Mouse (Mus musculus) stomach, embryonic 14.5 days (tissue): ENCODE results near the gene Myo3b. TPM values are rescaled to one million over a fixed set of nuclear protein-coding genes. Genes with fewer than 3 reads are reported as not detected.

Experiments
- ATAC-seq: fragments of 200-750 bp; cut with Nextera tagmentation; 2 replicates; pipeline ENCODE4 v1.8.0; 2017; ENCODE audit warnings: low read depth, moderate TSS enrichment; ENCODE audit not compliant: insufficient number of reproducible peaks, insufficient read depth, low FRiP score
- H3K27ac ChIP-seq: fragments of 300-500 bp; sonication (generic); 2 replicates; pipeline ENCODE4 v1.5.1; 2014; ENCODE audit warnings: mild to moderate bottlenecking, low read length, moderate library complexity, mixed read lengths
- H3K27me3 ChIP-seq: fragments of 300-500 bp; sonication (generic); 2 replicates; pipeline ENCODE4 v1.6.1; 2014; ENCODE audit warnings: low read length, control low read depth, mixed read lengths; ENCODE audit not compliant: control insufficient read depth, insufficient read depth
- H3K36me3 ChIP-seq: fragments of 300-500 bp; sonication (generic); 2 replicates; pipeline ENCODE4 v1.6.1; 2014; ENCODE audit warnings: mild to moderate bottlenecking, control low read depth, low read length, moderate library complexity, mixed read lengths; ENCODE audit not compliant: control insufficient read depth, insufficient read depth
- H3K4me1 ChIP-seq: fragments of 300-500 bp; sonication (generic); 2 replicates; pipeline ENCODE4 v1.6.1; 2014; ENCODE audit warnings: low read length, control low read depth, mixed read lengths; ENCODE audit not compliant: control insufficient read depth, insufficient read depth
- H3K4me2 ChIP-seq: fragments of 300-500 bp; sonication (generic); replicated peaks from 2 replicates; pipeline ENCODE4 v1.6.1; 2014; ENCODE audit warnings: low read depth, low read length, control low read depth
- H3K4me3 ChIP-seq: fragments of 300-500 bp; sonication (generic); 2 replicates; pipeline ENCODE4 v1.5.1; 2014; ENCODE audit warnings: low read depth, low read length, control low read depth
- H3K9ac ChIP-seq: fragments of 300-500 bp; sonication (generic); replicated peaks from 2 replicates; pipeline ENCODE4 v1.6.1; 2014; ENCODE audit warnings: low read depth, mild to moderate bottlenecking, control low read depth, low read length, moderate library complexity, mixed read lengths
- H3K9me3 ChIP-seq: fragments of 300-500 bp; sonication (generic); 2 replicates; pipeline ENCODE4 v1.6.1; 2016; ENCODE audit warnings: low read depth, low read length, control low read depth; ENCODE audit not compliant: control insufficient read depth
- WGBS: fragments of 180-500 bp; shearing (Covaris S2); extraction: QIAGEN DNeasy Blood & Tissue Kit; methylation state at CpG from one replicate; pipeline ENCODE4 v1.1.7; 2014; 5-methylcytosine and 5-hydroxymethylcytosine counted together
- polyA plus RNA-seq: library from polyadenylated mRNA; unstranded; fragments of >200 nt; fragmentation: Nextera tagmentation; extraction: Ambion mirVana; gene quantifications from 2 replicates; pipeline ENCODE4 v1.2.1, GENCODE M21; 2014

The Myo3b gene
- polyA plus RNA-seq, 1 experiment from 2014 or later, result 0.43 TPM

GRCm38 (mm10) chr2:70291063-70291462 is 252.1 kb downstream of the Myo3b start:
- H3K9ac ChIP-seq, result no peak overlapping the region
- H3K4me3 ChIP-seq, result no peak overlapping the region
- no peaks in the 10 kb centered on the region for H3K36me3 ChIP-seq
- no peak for ATAC-seq
- WGBS, result 19% methylated on average over 5 of the region's 5 CpGs
- no peaks in the 10 kb centered on the region for H3K27me3 ChIP-seq
- H3K4me1 ChIP-seq, result 0 out of 2 replicates have a peak, but pooled peaks cover 3% of the 10 kb centered on the region
- no peak overlapping the region for H3K4me2 ChIP-seq
- no peaks in the 10 kb centered on the region for H3K9me3 ChIP-seq
- no peak overlapping the region for H3K27ac ChIP-seq

GRCm38 (mm10) chr2:70292776-70293175 is 253.8 kb downstream of the Myo3b start:
- no peak for ATAC-seq
- Histone ChIP-seq H3K27me3 (no peaks in the 10 kb centered on the region), H3K4me2 (no peak overlapping the region), H3K9ac (no peak overlapping the region), H3K27ac (no peak overlapping the region), H3K4me3 (no peak overlapping the region), H3K4me1 (0 out of 2 replicates have a peak, but pooled peaks cover 3% of the 10 kb centered on the region), H3K36me3 (no peaks in the 10 kb centered on the region), H3K9me3 (no peaks in the 10 kb centered on the region)
- WGBS, result 45% methylated on average over 3 of the region's 3 CpGs

GRCm38 (mm10) chr2:70302905-70303304 is 264.0 kb downstream of the Myo3b start:
- Histone ChIP-seq H3K4me3 (no peak overlapping the region), H3K4me1 (no peaks in the 10 kb centered on the region), H3K9ac (no peak overlapping the region), H3K27me3 (no peaks in the 10 kb centered on the region), H3K4me2 (no peak overlapping the region), H3K9me3 (no peaks in the 10 kb centered on the region), H3K36me3 (no peaks in the 10 kb centered on the region), H3K27ac (no peak overlapping the region)
- no peak for ATAC-seq

DNA sequence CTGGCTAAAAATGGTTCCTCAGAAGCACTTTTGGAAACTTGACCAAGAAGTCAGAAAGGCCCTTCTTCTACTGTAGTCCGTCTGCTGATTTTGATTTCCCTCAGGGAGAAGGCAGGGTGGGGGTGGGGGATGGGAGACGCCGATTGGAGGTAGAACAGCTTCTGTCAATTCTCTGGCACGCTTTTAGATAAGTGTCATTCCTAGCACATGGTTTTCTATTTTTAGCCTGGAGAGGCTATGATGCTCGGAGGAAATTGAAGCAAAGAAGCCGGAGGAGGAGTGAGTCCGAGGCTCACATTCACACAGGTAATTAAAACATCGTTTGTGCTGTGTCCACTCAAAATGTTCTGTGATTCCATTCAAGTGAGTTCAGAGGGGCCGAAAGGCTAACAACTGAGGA is 276.2 kb downstream of the Myo3b start:
- H3K27ac ChIP-seq, result no peak overlapping the region

DNA sequence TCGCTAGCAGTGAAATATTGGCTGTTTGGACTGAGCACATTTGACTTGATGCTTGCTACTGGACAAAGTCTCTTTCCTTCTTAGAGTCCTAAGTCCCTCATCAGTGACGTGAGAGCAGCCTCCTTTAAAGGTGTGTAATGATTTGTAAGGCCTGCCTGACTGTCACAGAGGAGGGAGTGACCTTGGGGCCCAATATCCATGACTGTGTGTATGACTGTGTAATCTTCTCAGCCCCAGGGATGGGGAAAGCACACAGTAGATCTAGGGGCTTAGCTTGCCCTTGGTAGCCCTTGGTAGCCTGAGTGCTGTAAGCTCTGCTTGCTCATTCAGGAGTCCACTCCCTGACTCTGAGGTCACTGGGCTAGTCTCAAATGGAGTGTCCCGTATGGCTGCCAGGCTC is 276.8 kb downstream of the Myo3b start:
- 81% methylated on average over 3 of the region's 3 CpGs for WGBS

More for the DNA sequence above, 276.2 kb downstream of the Myo3b start:
- Histone ChIP-seq H3K9ac (no peak overlapping the region), H3K4me3 (no peak overlapping the region), H3K4me1 (0 out of 2 replicates have a peak, but pooled peaks cover 3% of the 10 kb centered on the region), H3K36me3 (no peaks in the 10 kb centered on the region), H3K27me3 (no peaks in the 10 kb centered on the region), H3K9me3 (no peaks in the 10 kb centered on the region), H3K4me2 (no peak overlapping the region)
- no peak for ATAC-seq
- WGBS, result 42% methylated on average over 9 of the region's 9 CpGs

DNA sequence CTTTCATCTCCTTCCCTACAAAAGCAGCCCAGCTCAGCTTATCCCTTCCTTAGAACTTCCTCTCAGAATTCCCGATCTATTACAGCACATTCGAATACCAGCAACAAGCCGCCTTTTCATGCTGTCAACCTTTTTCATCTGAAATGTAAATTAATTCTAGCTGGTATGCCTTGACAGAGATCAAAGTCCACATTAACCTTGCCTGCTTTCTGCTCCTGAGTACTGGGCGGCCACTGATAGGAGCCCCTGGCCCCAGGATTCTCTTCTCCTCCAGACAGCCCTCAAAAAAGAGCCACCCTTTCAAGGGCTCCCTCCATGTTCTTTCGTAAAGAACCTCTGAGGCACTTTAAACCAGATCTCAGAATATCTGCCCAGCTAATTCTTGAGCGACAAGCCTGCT is 278.9 kb downstream of the Myo3b start:
- no peak for ATAC-seq
- no peaks in the 10 kb centered on the region for H3K36me3 ChIP-seq
- no peak overlapping the region for H3K9ac ChIP-seq
- H3K9me3 ChIP-seq, result no peaks in the 10 kb centered on the region
- 23% methylated on average over 6 of the region's 6 CpGs for WGBS
- no peak overlapping the region for H3K27ac ChIP-seq
- H3K4me1 ChIP-seq, result 0 out of 2 replicates have a peak, but pooled peaks cover 3% of the 10 kb centered on the region
- no peaks in the 10 kb centered on the region for H3K27me3 ChIP-seq
- no peak overlapping the region for H3K4me3 ChIP-seq
- H3K4me2 ChIP-seq, result no peak overlapping the region

More for the DNA sequence above, 276.8 kb downstream of the Myo3b start:
- ATAC-seq, result no peak
- H3K9ac ChIP-seq, result no peak overlapping the region
- H3K36me3 ChIP-seq, result no peaks in the 10 kb centered on the region
- H3K4me1 ChIP-seq, result 0 out of 2 replicates have a peak, but pooled peaks cover 3% of the 10 kb centered on the region
- no peak overlapping the region for H3K4me2 ChIP-seq
- no peaks in the 10 kb centered on the region for H3K9me3 ChIP-seq
- H3K27ac ChIP-seq, result no peak overlapping the region
- no peak overlapping the region for H3K4me3 ChIP-seq
- no peaks in the 10 kb centered on the region for H3K27me3 ChIP-seq

DNA sequence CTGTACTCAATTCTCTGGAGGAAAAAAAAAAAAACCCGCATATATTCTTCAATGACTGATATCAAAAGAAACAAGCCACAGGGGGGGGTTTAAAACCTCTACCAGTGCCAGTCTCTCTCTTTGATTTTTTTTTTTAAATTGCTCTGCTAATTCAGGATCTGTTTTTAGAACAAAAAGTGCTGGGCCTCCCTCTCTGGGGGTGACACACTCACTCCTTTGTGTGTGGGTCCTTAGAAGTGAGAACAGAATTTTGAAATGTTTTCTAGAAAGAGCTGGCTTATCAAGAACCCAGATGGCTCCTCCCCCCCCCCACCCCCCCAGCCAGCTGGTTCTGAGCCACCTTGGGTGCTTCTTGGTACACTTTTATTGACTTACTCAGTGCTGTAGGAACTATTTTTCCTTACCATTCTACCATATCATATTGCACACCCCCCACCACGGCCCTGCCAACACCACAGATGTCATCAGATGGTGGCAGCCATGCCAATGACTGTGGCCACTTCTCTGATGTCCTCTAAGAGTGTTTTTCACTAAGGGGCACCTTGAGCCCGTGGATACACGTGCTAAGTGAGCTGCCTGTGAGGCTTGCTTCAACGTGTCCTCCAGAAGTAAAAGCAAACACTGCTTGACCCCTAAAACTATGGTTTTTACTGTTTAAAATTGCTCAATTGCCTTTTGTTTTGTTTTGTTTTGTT is 280.1 kb downstream of the Myo3b start:
- no peaks in the 10 kb centered on the region for H3K27me3 ChIP-seq
- no peaks in the 10 kb centered on the region for H3K36me3 ChIP-seq
- no peak overlapping the region for H3K9ac ChIP-seq
- H3K4me1 ChIP-seq, result 0 out of 2 replicates have a peak, but pooled peaks cover 3% of the 10 kb centered on the region
- WGBS, result 52% methylated on average over 5 of the region's 5 CpGs
- no peak overlapping the region for H3K4me3 ChIP-seq
- ATAC-seq, result no peak
- H3K4me2 ChIP-seq, result no peak overlapping the region
- H3K9me3 ChIP-seq, result no peaks in the 10 kb centered on the region
- H3K27ac ChIP-seq, result no peak overlapping the region

- no peaks in the 10 kb centered on the region for H3K36me3 ChIP-seq
- H3K9ac ChIP-seq, result no peak overlapping the region
- no peak overlapping the region for H3K27ac ChIP-seq
- 0 out of 2 replicates have a peak, but pooled peaks cover 3% of the 10 kb centered on the region for H3K4me1 ChIP-seq
- H3K4me3 ChIP-seq, result no peak overlapping the region
- WGBS, result 58% methylated on average over 9 of the region's 9 CpGs
- no peaks in the 10 kb centered on the region for H3K27me3 ChIP-seq
- H3K4me2 ChIP-seq, result no peak overlapping the region
- H3K9me3 ChIP-seq, result no peaks in the 10 kb centered on the region
- ATAC-seq, result no peak
These were observed 283.8 kb downstream of the Myo3b start for GRCm38 (mm10) chr2:70322767-70323166.

GRCm38 (mm10) chr2:70327602-70328001 is 288.7 kb downstream of the Myo3b start:
- H3K4me3 ChIP-seq, result no peak overlapping the region
- H3K9ac ChIP-seq, result no peak overlapping the region
- no peak overlapping the region for H3K27ac ChIP-seq
- H3K27me3 ChIP-seq, result no peaks in the 10 kb centered on the region
- H3K4me2 ChIP-seq, result no peak overlapping the region
- H3K36me3 ChIP-seq, result no peaks in the 10 kb centered on the region
- H3K9me3 ChIP-seq, result no peaks in the 10 kb centered on the region; the same call in 1 of the 2 replicates
- ATAC-seq, result no peak
- no peaks in the 10 kb centered on the region for H3K4me1 ChIP-seq
- 75% methylated on average over 11 of the region's 11 CpGs for WGBS
